ENCODE assay signal across 11 mouse cellular contexts in the genomic region with DNA sequence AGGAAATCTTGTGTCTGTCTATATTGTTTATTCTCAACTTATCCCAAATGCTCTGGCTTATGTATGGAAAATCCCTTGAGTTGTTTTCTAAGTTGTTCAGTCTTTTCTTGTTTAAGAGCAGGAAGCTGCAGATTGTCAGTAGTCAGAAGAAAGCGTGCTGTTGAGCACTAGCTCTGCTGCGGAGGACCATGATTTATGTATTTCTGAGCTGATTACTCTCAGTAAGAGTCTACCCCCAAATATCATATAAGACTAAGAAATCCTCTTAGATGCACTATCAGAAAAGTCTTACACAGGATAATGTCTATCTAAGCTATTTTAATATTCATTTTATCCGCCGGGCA.
DNase-seq lines count a peak whose midpoint lies in the region; ATAC-seq and TF ChIP-seq lines count a peak whose summit lies in the region.
"Had no signal": no experiment of that assay in that cellular context is flagged by ENCODE, and none has a peak within 500 bp of the region (broad histone marks: within the 10 kb centered on the region; RNA-seq: fewer than 3 reads in every experiment).

No protein-coding gene starts in this region.

- 77% methylated on average over 4 of the region's 4 CpGs for whole genome bisulfite sequencing in heart, embryonic 16.5 days
- WGBS in lung, embryonic 16.5 days: 85% methylated on average over 4 of the region's 4 CpGs
- WGBS in lung, adult 2 months: 71% methylated on average over 4 of the region's 4 CpGs
- 77% methylated on average over 4 of the region's 4 CpGs for WGBS in intestine, embryonic 16.5 days
- WGBS in stomach, postnatal 0 days: 64% methylated on average over 4 of the region's 4 CpGs

- H3K4me2 ChIP-seq in heart, embryonic 16.5 days (ENCODE audit: low read depth, low read length): no peak overlapping the region
- H3K4me2 ChIP-seq in lung, embryonic 16.5 days (ENCODE audit: low read depth, low read length): no peak overlapping the region
- H3K4me2 ChIP-seq in intestine, embryonic 16.5 days (ENCODE audit: low read depth, low read length): no peak overlapping the region
- H3K4me2 ChIP-seq in stomach, postnatal 0 days (replicated peaks; ENCODE audit: low read depth): no peak overlapping the region
- H3K4me2 ChIP-seq: hindbrain, embryonic 15.5 days had no signal

- no peak for DNase-seq in heart, adult 18-20 months
- DNase-seq in lung, adult 2 months: no peak
- DNase-seq in stomach, postnatal 0 days (ENCODE audit: low spot score): no peak
- no peak for DNase-seq in urinary bladder, postnatal 25 days (ENCODE audit: low spot score)
- DNase-seq: retina, postnatal 1 day had no signal

- H3K4me1 ChIP-seq in heart, embryonic 16.5 days (ENCODE audit: control insufficient read depth, insufficient read depth, low read length): peaks cover 19% of the 10 kb centered on the region
- peaks cover 10% of the 10 kb centered on the region for H3K4me1 ChIP-seq in lung, embryonic 16.5 days (replicated peaks; ENCODE audit: control insufficient read depth, insufficient read depth, low read length)
- no peaks in the 10 kb centered on the region; the same call in 1 of the 2 replicates for H3K4me1 ChIP-seq in lung, adult 2 months (ENCODE audit: control insufficient read depth, insufficient read depth, low read length)
- H3K4me1 ChIP-seq in intestine, embryonic 16.5 days (ENCODE audit: control insufficient read depth, insufficient read depth, low read length): peaks cover 3% of the 10 kb centered on the region
- H3K4me1 ChIP-seq in stomach, postnatal 0 days (replicated peaks; ENCODE audit: control insufficient read depth, insufficient read depth): no peaks in the 10 kb centered on the region
- H3K4me1 ChIP-seq: hindbrain, embryonic 15.5 days had no signal

- no peak for TF ChIP-seq EP300 in stomach, postnatal 0 days (optimal IDR thresholded peaks at IDR 0.05)

- 0 out of 2 replicates have a peak, but pooled peaks cover 2% of the 10 kb centered on the region for H3K9me3 ChIP-seq in heart, embryonic 16.5 days (replicated peaks; ENCODE audit: control insufficient read depth, low read length)
- H3K9me3 ChIP-seq in lung, embryonic 16.5 days (ENCODE audit: control insufficient read depth, low read length): 0 out of 2 replicates have a peak, but pooled peaks cover 2% of the 10 kb centered on the region
- no peaks in the 10 kb centered on the region for H3K9me3 ChIP-seq in intestine, embryonic 16.5 days (ENCODE audit: control insufficient read depth, low read length)
- no peaks in the 10 kb centered on the region for H3K9me3 ChIP-seq in stomach, postnatal 0 days (ENCODE audit: control insufficient read depth, low read length)
- H3K9me3 ChIP-seq: hindbrain, embryonic 15.5 days; neural tube, embryonic 15.5 days had no signal

- peaks cover 2% of the 10 kb centered on the region; the same call in 1 of the 2 replicates for H3K36me3 ChIP-seq in heart, embryonic 16.5 days (ENCODE audit: control insufficient read depth, insufficient read depth)
- H3K36me3 ChIP-seq in lung, embryonic 16.5 days (ENCODE audit: control insufficient read depth, insufficient read depth, low read length): peaks cover 2% of the 10 kb centered on the region; the same call in 1 of the 2 replicates
- H3K36me3 ChIP-seq in intestine, embryonic 16.5 days (ENCODE audit: control insufficient read depth, insufficient read depth, low read length): no peaks in the 10 kb centered on the region
- H3K36me3 ChIP-seq in stomach, postnatal 0 days (ENCODE audit: control insufficient read depth, insufficient read depth, low read length): no peaks in the 10 kb centered on the region
- H3K36me3 ChIP-seq: hindbrain, embryonic 15.5 days; neural tube, embryonic 15.5 days had no signal

- H3K9ac ChIP-seq in heart, embryonic 16.5 days (ENCODE audit: low read length): no peak overlapping the region
- H3K9ac ChIP-seq in lung, embryonic 16.5 days (ENCODE audit: low read length): no peak overlapping the region
- H3K9ac ChIP-seq in intestine, embryonic 16.5 days (ENCODE audit: low read depth, low read length): no peak overlapping the region
- no peak overlapping the region for H3K9ac ChIP-seq in stomach, postnatal 0 days (ENCODE audit: low read length)
- H3K9ac ChIP-seq: hindbrain, embryonic 15.5 days; liver, postnatal 0 days; neural tube, embryonic 15.5 days had no signal

- H3K4me3 ChIP-seq in heart, embryonic 16.5 days (ENCODE audit: low read length): no peak overlapping the region
- no peak overlapping the region for H3K4me3 ChIP-seq in lung, embryonic 16.5 days (ENCODE audit: low read length)
- no peak overlapping the region for H3K4me3 ChIP-seq in lung, adult 2 months (replicated peaks; ENCODE audit: extremely low read depth, low read depth, low read length)
- H3K4me3 ChIP-seq in intestine, embryonic 16.5 days (ENCODE audit: low read length): no peak overlapping the region
- H3K4me3 ChIP-seq in stomach, postnatal 0 days (ENCODE audit: low read depth, low read length): no peak overlapping the region
- H3K4me3 ChIP-seq: hindbrain, embryonic 15.5 days; neural tube, embryonic 15.5 days had no signal

- H3K27ac ChIP-seq in heart, embryonic 16.5 days (ENCODE audit: low read length): peak overlapping the region; percentile 40
- peak overlapping the region; percentile 35; the same call in 1 of the 2 replicates for H3K27ac ChIP-seq in lung, embryonic 16.5 days (ENCODE audit: low read length)
- H3K27ac ChIP-seq in intestine, embryonic 16.5 days (ENCODE audit: low read length): no peak overlapping the region
- H3K27ac ChIP-seq in stomach, postnatal 0 days (replicated peaks): 0 out of 2 replicates have a peak overlapping the region, but pooled peaks have one; percentile 65
- H3K27ac ChIP-seq: hindbrain, embryonic 15.5 days; neural tube, embryonic 15.5 days had no signal

- no peak for TF ChIP-seq POLR2A in lung, adult 2 months (IDR thresholded peaks at IDR 0.05; ENCODE audit: borderline replicate concordance, extremely low read depth, low read depth, low read length)

- no peak for ATAC-seq in heart, embryonic 16.5 days (replicated peaks; ENCODE audit: extremely low read depth, insufficient read depth, low FRiP score)
- ATAC-seq in lung, embryonic 16.5 days (ENCODE audit: low read depth): peak; percentile 21; the same call in 1 of the 2 replicates
- peak; percentile 50 for ATAC-seq in intestine, embryonic 16.5 days
- no peak for ATAC-seq in stomach, postnatal 0 days (ENCODE audit: low FRiP score, low TSS enrichment)
- ATAC-seq: liver, postnatal 0 days had no signal

- no peaks in the 10 kb centered on the region for H3K27me3 ChIP-seq in heart, embryonic 16.5 days (ENCODE audit: control insufficient read depth, insufficient read depth, low read length)
- no peaks in the 10 kb centered on the region for H3K27me3 ChIP-seq in lung, embryonic 16.5 days (ENCODE audit: control insufficient read depth, insufficient read depth, low read depth, low read length)
- no peaks in the 10 kb centered on the region for H3K27me3 ChIP-seq in intestine, embryonic 16.5 days (replicated peaks; ENCODE audit: control insufficient read depth, insufficient read depth, low read length)
- no peaks in the 10 kb centered on the region for H3K27me3 ChIP-seq in stomach, postnatal 0 days (ENCODE audit: control insufficient read depth, insufficient read depth, low read length)
- H3K27me3 ChIP-seq: hindbrain, embryonic 15.5 days; neural tube, embryonic 15.5 days had no signal

- TF ChIP-seq CTCF in lung, adult 2 months (IDR thresholded peaks at IDR 0.05; ENCODE audit: insufficient read depth, low read length): no peak
- no peak for TF ChIP-seq CTCF in stomach, postnatal 0 days (IDR thresholded peaks at IDR 0.05; ENCODE audit: low read depth)

Comparison
In these comparisons a context has a peak if more than half of its experiments do, and no peak if none do; other contexts are left out.
1. ATAC-seq: peak in lung, embryonic 16.5 days (single experiment) and intestine, embryonic 16.5 days (single experiment); none in heart, embryonic 16.5 days (single experiment) and stomach, postnatal 0 days (single experiment).